In genomic region chr11:116918323-116919185, GRCm38 (mm10) we compare ENCODE assay signal across 8 mouse cellular contexts. TPM values are rescaled to one million over a fixed set of nuclear protein-coding genes. Genes with fewer than 3 reads are reported as not detected.
DNase-seq lines count a peak whose midpoint lies in the region; ATAC-seq lines count a peak whose summit lies in the region.

Gene Mgat5b, plus strand, starts transcription at chr11:116918863.

- peak within 1 kb of the TSS; percentile 99 for H3K4me2 ChIP-seq in intestine, embryonic 16.5 days (ENCODE audit: low read depth, low read length)

- peak within 1 kb of the TSS; percentile 70 for H3K9ac ChIP-seq in intestine, embryonic 16.5 days (ENCODE audit: low read depth, low read length)

- H3K27me3 ChIP-seq in intestine, embryonic 16.5 days (replicated peaks; ENCODE audit: control insufficient read depth, insufficient read depth, low read length), result peaks cover 54% of the 10 kb centered on the region

- WGBS in intestine, embryonic 16.5 days, result 2% methylated on average over 88 of the region's 90 CpGs

- peaks cover 9% of the 10 kb centered on the region for H3K4me1 ChIP-seq in intestine, embryonic 16.5 days (ENCODE audit: control insufficient read depth, insufficient read depth, low read length)

- no peaks in the 10 kb centered on the region for H3K36me3 ChIP-seq in intestine, embryonic 16.5 days (ENCODE audit: control insufficient read depth, insufficient read depth, low read length)

- H3K4me3 ChIP-seq in intestine, embryonic 16.5 days (ENCODE audit: low read length), result peak within 1 kb of the TSS; percentile 60

- peak; percentile 85 for ATAC-seq in granulocyte monocyte progenitor cell, adult 5-6 weeks (replicated peaks; ENCODE audit: poor library complexity, severe bottlenecking)
- peak; percentile 83 for ATAC-seq in intestine, embryonic 16.5 days

- H3K27ac ChIP-seq in intestine, embryonic 16.5 days (ENCODE audit: low read length), result no peak within 1 kb of the TSS

- intact Hi-C loops in left cerebral cortex, postnatal 25 days (cut with DNase I), result loop anchor here (1.0 to 10.0 kb wide), 5 partner anchors 76 to 256 kb away; no protein-coding TSS in a partner anchor

- H3K9me3 ChIP-seq in intestine, embryonic 16.5 days (ENCODE audit: control insufficient read depth, low read length), result no peaks in the 10 kb centered on the region

- DNase-seq in adrenal gland, postnatal 14 days, result peak; percentile 89
- DNase-seq in embryo, embryonic 9.5 days (ENCODE audit: extremely low spot score), result peak; percentile 91
- peak; percentile 87 to 92 for DNase-seq in left cerebral cortex, postnatal 25 days (ENCODE audit: low spot score in 2 of 2)
- peak; percentile 94 for DNase-seq in mesoderm, embryonic 11.5 days (ENCODE audit: low read depth, low spot score)
- peak; percentile 92 for DNase-seq in right cerebral cortex, postnatal 25 days
- peak; percentile 72 to 76 for DNase-seq in urinary bladder, postnatal 36 days (ENCODE audit: low spot score in 2 of 2)

RNA-seq across cellular contexts. Expression of gene Mgat5b, which starts in this region (rescaled TPM):
- total RNA-seq in adrenal gland, postnatal 14 days (2021), result 0.56 and 0.59 TPM in 2 replicates
- not detected in 2 replicates for total RNA-seq in granulocyte monocyte progenitor cell, adult 5-6 weeks (2014; fragmentation: Nextera tagmentation)
- not detected in 2 replicates for total RNA-seq in granulocyte monocyte progenitor cell, adult 5-6 weeks (2017)
- polyA plus RNA-seq in intestine, embryonic 16.5 days (2015; fragmentation: Nextera tagmentation; extraction: Ambion mirVana), result 0.54 and 0.55 TPM in 2 replicates
- 10 to 100 TPM; 77.5 to 79.8 TPM for total RNA-seq in left cerebral cortex, postnatal 25 days (2021)

Comparison
In these comparisons a context has a peak if more than half of its experiments do, and no peak if none do; other contexts are left out.
1. RNA of gene Mgat5b (total RNA-seq): 77.5 to 79.8 TPM in left cerebral cortex, postnatal 25 days; 0.56 to 0.59 TPM in adrenal gland, postnatal 14 days and not detected in granulocyte monocyte progenitor cell, adult 5-6 weeks; every median in the first group is over 10 times any median in the second.
2. Peak in DNase-seq in adrenal gland, postnatal 14 days; RNA of the gene not detected or under 1 TPM.
3. Peak in ATAC-seq in granulocyte monocyte progenitor cell, adult 5-6 weeks; RNA of the gene not detected or under 1 TPM.
4. Peak in ATAC-seq, H3K4me3 ChIP-seq, H3K9ac ChIP-seq and H3K4me2 ChIP-seq in intestine, embryonic 16.5 days; RNA of the gene not detected or under 1 TPM.
5. Peak in every context shown above with its lines, with median percentiles within 50 percentile points of each other: DNase-seq.